Mouse (Mus musculus) embryo, embryonic 11 days (tissue): ENCODE data around the gene Ms4a6c.
"Not testable (repeated sequence)": the region's sequence is repeated elsewhere in the genome, so short reads cannot be mapped to it uniquely, and the experiment has no call there.

Experiments
- DNase-seq: peaks from one replicate; pipeline ENCODE4 v3.0.0-alpha.2; 2015

Gene Ms4a6c

GRCm38 (mm10) chr19:11469215-11469614, at the start of gene Ms4a6c:
Gene Ms4a6c, plus strand, starts transcription at chr19:11469366.
- DNase-seq, result not testable (repeated sequence)

DNA sequence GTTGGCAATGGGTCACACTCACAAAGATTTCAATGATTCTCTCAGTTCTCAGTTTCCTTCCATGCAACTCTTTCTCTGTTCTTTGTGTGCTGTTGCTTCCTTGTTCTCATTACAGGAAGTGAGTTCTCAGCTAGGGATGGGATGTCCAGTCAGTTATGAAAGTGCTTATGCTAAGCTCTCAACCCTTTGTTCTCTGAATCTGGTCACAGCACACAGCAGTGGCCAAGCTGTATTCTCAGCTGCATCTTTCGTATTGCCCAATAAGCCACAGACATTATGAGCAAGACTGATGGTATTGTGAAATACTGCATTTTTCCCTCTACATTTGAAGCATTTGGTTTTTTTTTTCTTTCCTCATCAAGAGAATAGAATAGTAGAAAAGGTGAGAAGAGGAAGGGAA, 38.0 kb upstream of the Ms4a6c start:
- DNase-seq, result not testable (repeated sequence)

DNA sequence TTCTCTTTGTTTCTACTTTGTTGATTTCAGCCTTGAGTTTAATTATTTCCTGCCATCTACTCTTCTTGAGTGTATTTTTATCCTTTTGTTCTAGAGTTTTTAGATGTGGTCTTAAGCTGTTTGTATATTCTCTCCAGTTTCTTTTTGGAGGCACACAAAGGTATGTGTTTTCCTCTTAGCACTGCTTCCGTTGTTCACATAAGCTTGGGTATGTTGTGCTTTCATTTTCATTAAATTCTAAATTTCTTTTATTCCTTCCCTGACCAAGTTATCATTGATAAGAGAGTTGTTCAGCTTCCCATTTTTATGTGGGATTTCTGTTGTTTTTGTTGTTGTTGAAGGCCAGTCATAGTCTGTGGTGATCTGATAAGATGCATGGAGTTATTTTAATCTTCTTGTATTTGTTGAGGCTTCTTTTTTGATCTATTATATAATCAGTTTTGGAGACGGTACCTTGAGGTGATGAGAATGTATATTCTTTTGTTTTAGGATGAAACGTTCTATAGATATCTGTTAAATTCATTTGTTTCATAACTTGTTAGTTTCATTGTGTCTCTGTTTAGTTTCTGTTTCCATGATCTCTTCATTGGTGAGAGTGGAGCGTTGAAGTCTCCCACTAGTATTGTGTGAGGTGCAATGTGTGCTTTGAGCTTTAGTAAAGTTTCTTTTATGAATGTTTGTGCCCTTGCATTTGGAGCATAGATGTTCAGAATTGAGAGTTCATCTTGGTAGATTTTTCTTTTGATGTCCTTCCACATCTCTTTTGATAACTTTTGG, 33.9 kb upstream of the Ms4a6c start:
- DNase-seq, result no peak

GRCm38 (mm10) chr19:11443338-11443737, 25.8 kb upstream of the Ms4a6c start, which contains the start of gene Ms4a4b:
Gene Ms4a4b, plus strand, starts transcription at chr19:11443553.
- no peak for DNase-seq

DNA sequence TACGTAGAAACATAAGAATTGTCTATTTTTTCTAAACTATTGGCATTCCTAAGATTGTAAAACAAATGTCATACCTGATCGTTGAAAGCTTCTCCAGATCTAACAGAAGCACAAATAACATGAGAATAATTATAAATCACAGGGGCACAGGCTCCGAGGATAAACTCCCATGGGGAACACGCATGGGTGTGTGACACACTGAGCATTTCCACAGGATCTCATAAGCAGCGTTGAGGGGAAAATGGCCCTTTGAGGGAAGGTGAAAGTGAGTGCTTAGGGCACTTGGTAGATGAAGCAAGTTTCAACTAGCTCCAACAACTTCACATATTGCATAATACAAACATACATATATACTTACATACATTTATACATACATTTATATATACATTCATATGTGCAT, 25.2 kb upstream of the Ms4a6c start:
- DNase-seq, result no peak

DNA sequence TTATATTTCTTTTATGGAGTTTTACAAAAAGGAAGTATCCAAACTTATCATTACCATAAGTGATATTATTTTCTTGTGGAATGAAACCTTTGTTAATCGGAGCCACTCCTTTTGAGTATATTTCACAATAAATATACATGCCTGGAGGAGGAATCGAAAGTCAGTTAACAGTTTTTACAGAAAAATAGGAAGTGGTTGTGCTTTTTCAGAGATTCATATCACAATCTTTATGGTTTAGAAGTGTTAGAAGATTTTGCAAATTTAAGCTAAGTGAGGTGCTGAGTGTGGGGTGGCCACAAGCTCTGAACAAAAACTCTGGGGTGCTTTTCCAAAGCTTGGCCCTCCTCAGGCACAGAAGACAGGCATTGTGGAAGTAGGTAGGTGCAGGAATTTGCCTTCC, 21.9 kb upstream of the Ms4a6c start:
- no peak for DNase-seq

DNA sequence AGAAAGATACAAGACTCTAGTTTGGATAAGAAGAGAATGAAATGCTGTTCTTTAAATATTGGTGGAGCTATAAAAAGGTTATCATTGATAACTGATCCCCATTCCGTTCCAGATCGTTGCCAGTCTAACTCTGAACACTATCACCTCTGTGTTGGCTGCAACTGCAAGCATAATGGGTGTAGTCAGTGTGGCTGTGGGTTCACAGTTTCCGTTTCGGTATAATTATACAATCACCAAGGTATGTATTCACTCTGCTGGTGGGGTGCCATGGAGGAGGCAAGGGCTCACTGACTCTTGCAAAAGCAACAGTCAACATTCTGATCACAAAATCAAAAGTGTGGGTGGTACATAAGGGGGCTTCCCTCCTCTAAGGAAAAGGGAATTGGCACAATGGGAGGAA, 10.1 kb upstream of the Ms4a6c start:
- not testable (repeated sequence) for DNase-seq

GRCm38 (mm10) chr19:11464795-11465194, 4.4 kb upstream of the Ms4a6c start:
- DNase-seq, result not testable (repeated sequence)

GRCm38 (mm10) chr19:11466471-11466870, 2.7 kb upstream of the Ms4a6c start:
- no peak for DNase-seq

- not testable (repeated sequence) for DNase-seq
These were observed 805 bp upstream of the Ms4a6c start for GRCm38 (mm10) chr19:11468361-11468760.

DNA sequence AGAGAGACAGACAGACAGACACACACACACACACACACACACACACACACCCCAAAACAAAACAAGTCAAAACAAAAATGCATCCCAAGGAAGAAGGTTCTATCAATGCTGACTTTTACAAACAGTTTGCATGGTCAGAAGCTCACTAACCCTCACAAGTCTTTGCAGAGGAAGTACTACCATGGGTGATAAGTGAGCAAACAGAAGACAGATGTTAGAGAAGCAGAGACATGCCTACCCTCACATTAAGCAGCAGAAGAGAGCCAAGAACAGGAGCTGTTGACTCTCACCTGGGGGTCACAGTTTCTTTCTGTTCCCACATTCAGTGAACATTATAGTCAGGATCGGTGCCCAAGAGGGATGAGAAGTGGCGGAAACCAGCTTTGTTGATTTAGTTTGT, 10.5 kb downstream of the Ms4a6c start:
- no peak for DNase-seq

- DNase-seq, result no peak
These were observed 13.5 kb downstream of the Ms4a6c start for GRCm38 (mm10) chr19:11482684-11483083.

DNA sequence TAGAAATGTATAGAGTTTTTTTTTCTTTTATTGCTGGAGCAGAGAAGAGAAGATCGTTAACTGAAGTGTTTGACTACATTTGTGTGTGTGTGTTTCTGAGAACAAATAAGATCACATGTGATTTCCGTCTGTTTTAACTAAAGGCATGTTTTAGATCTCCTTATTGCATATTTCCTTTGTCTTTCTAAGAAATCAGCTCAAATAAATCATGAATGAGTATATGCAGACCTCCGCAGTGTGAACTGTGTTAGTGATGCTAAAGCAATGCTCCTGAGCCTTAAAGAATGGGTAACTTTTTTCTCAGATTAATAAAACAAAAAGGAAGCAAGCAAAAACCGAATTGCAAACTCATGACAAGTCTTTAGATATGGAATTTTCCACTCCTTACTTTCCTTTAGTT, 14.8 kb downstream of the Ms4a6c start:
- no peak for DNase-seq

DNA sequence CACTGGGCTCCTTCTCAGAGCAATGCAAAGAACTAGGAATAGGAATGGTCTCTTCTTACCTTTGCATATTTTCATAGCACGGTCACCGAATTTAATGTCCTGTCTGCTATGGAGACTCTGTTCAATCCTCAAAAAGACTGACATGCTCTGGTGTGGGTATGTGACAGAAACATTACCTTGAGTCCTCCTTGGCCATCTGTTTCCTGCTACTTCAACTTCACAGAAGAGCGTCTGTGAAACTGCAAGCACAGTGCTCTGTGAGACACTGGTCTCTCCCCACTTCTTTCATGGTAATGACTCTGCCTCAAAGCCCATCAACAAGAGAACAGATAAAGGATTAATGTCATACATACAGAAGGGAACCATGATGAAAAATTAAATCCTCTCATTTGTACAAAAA, 15.2 kb downstream of the Ms4a6c start:
- no peak for DNase-seq

DNA sequence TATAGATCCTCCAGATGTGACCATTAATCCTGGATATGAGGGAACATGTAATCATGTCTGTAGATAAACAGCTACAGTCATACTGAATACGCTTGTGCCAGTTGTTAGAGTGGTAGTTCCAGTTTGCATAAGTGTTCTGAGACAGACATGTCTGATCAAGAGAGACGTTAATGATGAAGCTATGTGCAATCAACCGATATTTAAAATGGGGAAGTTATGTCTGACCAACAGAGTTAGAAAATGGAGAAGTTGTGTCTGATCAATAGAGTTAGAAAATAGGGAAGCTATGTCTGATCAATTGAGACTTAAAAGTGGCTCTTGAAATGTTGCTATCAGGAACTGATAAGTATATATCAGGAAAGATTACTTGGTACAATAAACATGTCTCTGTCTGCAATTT, 16.1 kb downstream of the Ms4a6c start:
- DNase-seq, result no peak

GRCm38 (mm10) chr19:11485746-11486145, 16.6 kb downstream of the Ms4a6c start, which contains the start of gene Gm8369:
Gene Gm8369, plus strand, starts transcription at chr19:11485938.
- no peak for DNase-seq

DNA sequence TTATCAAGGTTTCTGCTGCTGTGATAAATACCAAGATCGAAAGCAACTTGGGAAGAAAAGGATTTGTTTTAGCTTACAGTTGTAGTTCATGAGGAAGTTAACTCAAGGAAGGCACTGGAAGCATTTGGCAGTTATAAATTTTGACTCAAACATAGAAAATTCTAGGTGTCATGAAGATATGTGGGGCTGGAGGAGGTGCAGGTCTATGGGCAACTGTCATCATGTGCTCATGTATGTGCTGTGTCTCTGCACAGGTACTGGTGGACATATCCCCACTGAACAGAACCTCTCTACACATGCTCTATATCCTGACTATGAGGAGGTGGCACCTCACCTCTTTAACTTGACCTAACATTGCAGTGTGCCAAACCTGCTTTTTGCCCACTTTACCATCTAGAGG, 17.4 kb downstream of the Ms4a6c start:
- no peak for DNase-seq

DNA sequence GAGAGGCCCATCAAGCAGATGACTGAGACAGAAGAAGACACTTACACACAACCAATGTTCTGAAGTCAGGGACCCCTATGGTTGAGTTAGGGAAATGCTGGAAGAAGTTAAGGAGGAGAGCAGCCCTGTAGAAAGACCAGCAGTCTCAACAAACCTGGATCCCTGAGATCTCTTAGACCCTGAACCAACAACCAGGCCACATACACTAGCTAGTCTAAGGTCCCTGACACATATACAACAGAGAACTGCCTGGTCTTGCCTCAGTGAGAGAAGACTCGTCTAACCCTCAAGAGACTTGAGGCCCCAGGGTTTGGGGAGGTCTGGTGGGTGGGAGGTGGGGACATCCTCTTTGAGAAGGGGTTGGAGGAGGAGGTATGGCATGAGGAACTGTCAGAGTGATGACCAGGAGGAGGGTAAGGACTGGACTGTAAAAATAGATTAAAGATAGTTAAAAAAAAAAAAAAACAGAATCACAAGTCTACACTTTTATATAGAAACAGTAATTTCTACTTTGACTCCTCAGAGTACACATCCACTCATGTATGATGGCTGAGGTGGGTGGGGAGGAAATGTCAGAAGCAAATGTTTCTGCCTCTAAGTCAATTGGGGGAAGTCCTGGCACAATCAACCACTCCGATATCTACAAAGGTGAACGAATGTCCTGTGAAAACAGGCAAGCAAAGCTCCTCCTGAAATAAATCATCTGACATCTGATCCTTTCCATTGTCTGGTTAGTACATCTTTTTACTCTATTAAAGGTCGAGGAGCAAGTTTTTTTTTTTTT, 22.4 kb downstream of the Ms4a6c start:
- no peak for DNase-seq

GRCm38 (mm10) chr19:11492671-11493070, 23.5 kb downstream of the Ms4a6c start:
- DNase-seq, result no peak

GRCm38 (mm10) chr19:11494519-11494918, 25.4 kb downstream of the Ms4a6c start:
- DNase-seq, result no peak

- DNase-seq, result no peak
These were observed 27.2 kb downstream of the Ms4a6c start for GRCm38 (mm10) chr19:11496361-11496760.

DNA sequence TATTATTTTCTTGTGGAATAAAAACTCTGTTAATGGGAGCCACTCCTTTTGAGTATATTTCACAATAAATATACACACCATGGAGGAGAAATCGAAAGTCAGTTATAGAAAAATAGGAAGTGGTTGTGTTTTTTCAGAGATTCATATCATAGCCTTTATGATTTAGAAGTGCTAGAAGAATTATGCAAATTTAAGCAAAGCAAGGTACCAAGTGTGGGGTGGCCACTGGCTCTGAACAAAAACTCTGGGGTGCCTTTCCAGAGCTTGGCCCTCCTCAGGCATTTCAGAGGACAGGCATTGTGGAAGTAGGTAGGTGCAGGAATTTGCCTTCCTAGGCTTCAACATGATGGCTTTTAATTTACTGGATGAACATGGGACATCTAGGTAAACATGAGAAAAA, 28.1 kb downstream of the Ms4a6c start:
- not testable (repeated sequence) for DNase-seq

GRCm38 (mm10) chr19:11500796-11501195, 31.6 kb downstream of the Ms4a6c start:
- DNase-seq, result no peak

GRCm38 (mm10) chr19:11501326-11501725, 32.2 kb downstream of the Ms4a6c start:
- DNase-seq, result no peak
